Mouse (Mus musculus) bone marrow, adult 2 months (tissue): ENCODE data around the gene Snx9.

ENCODE experiments used
- CTCF ChIP-seq: fragments of 200-500 bp; IDR thresholded peaks from 2 replicates; pipeline ENCODE4 v1.5.1; 2011; ENCODE audit warnings: low read length, control low read depth; ENCODE audit not compliant: control insufficient read depth, insufficient read depth
- POLR2A ChIP-seq: fragments of 200-500 bp; IDR thresholded peaks from 2 replicates; pipeline ENCODE4 v1.6.1; 2011; ENCODE audit warnings: low read depth, mild to moderate bottlenecking, control low read depth, low read length, borderline replicate concordance; ENCODE audit not compliant: control insufficient read depth

DNA sequence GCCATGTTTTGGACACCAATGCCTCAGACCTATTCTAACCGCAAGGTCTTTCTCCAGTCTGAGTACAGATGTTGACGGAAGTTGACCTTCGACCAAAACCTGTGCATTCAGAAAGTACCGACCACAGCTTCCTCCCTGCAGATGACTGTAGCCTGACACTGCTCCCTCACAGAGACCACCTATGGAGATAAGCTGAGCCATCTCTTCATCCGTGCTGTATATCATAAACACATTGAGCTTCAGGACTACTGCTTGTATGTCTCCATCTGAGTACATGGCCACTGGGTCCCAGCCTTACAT is 38.5 kb upstream of the Snx9 start:
- TF ChIP-seq POLR2A, result no peak
- no peak for TF ChIP-seq CTCF
